Mouse (Mus musculus): Measurements from ENCODE around the gene Zbtb41.

Gene Zbtb41

GRCm38 (mm10) chr1:139478898-139479297, 56.8 kb downstream of the Zbtb41 start:
- no peak for DNase-seq

GRCm38 (mm10) chr1:139480246-139480645, 58.2 kb downstream of the Zbtb41 start:
- DNase-seq = no peak

GRCm38 (mm10) chr1:139481146-139481545, 59.1 kb downstream of the Zbtb41 start:
- DNase-seq = no peak

- no peak for DNase-seq
Observed at GRCm38 (mm10) chr1:139494630-139495029, 72.5 kb downstream of the Zbtb41 start.

- DNase-seq = no peak
Observed at GRCm38 (mm10) chr1:139495408-139495807, 73.3 kb downstream of the Zbtb41 start.

- DNase-seq = no peak
Observed at GRCm38 (mm10) chr1:139496212-139496611, 74.1 kb downstream of the Zbtb41 start.

GRCm38 (mm10) chr1:139499751-139500150, 77.7 kb downstream of the Zbtb41 start:
- no peak for DNase-seq

GRCm38 (mm10) chr1:139501258-139501752, 79.2 kb downstream of the Zbtb41 start, which contains the start of gene F13b:
Gene F13b (plus strand): TSS chr1:139501702.
- DNase-seq = no peak

Data from kidney, postnatal 25 days (tissue).